Mouse (Mus musculus): ENCODE results near the gene Aadac.

GRCm38 (mm10) chr3:60081648-60082047 is 56.1 kb downstream of the Aadac start, which contains the start of gene Sucnr1:
- TF ChIP-seq CTCF (IDR thresholded peaks at IDR 0.05; ENCODE audit: low read depth), result no peak
- no peak for TF ChIP-seq EP300 (optimal IDR thresholded peaks at IDR 0.05)
